Mouse (Mus musculus): ENCODE results near the gene Fchsd2. TPM values are rescaled to one million over a fixed set of nuclear protein-coding genes. Genes with fewer than 3 reads are reported as not detected.

The Fchsd2 gene
- polyA plus RNA-seq, 1 experiment from 2014 or later = 22.5 TPM

GRCm38 (mm10) chr7:101083562-101084166, 9.0 kb upstream of the Fchsd2 start:
- Histone ChIP-seq H3K4me2 (no peak overlapping the region), H3K4me3 (no peak overlapping the region), H3K9me3 (no peaks in the 10 kb centered on the region), H3K4me1 (peaks cover 11% of the 10 kb centered on the region; the same call in 1 of the 2 replicates), H3K27ac (no peak overlapping the region; the same call in 1 of the 2 replicates), H3K9ac (no peak overlapping the region), H3K27me3 (no peaks in the 10 kb centered on the region), H3K36me3 (no peaks in the 10 kb centered on the region)
- 39% methylated on average over 9 of the region's 9 CpGs for WGBS
- peak; percentile 74; the same call in 1 of the 2 replicates for ATAC-seq (ENCODE audit: borderline replicate concordance, extremely low read depth, low FRiP score, low TSS enrichment)

GRCm38 (mm10) chr7:101084816-101085456, 7.7 kb upstream of the Fchsd2 start:
- H3K36me3 ChIP-seq = no peaks in the 10 kb centered on the region
- no peak overlapping the region for H3K9ac ChIP-seq
- no peak overlapping the region for H3K4me3 ChIP-seq
- ATAC-seq (ENCODE audit: borderline replicate concordance, extremely low read depth, low FRiP score, low TSS enrichment) = no peak
- no peak overlapping the region for H3K4me2 ChIP-seq
- WGBS = 62% methylated on average over 4 of the region's 4 CpGs
- no peak overlapping the region for H3K27ac ChIP-seq
- peaks cover 14% of the 10 kb centered on the region; the same call in 1 of the 2 replicates for H3K4me1 ChIP-seq
- H3K9me3 ChIP-seq = no peaks in the 10 kb centered on the region
- no peaks in the 10 kb centered on the region for H3K27me3 ChIP-seq

- Histone ChIP-seq H3K27me3 (no peaks in the 10 kb centered on the region), H3K4me3 (no peak overlapping the region), H3K9ac (no peak overlapping the region), H3K4me1 (peaks cover 14% of the 10 kb centered on the region; the same call in 1 of the 2 replicates), H3K27ac (no peak overlapping the region), H3K9me3 (no peaks in the 10 kb centered on the region), H3K36me3 (no peaks in the 10 kb centered on the region), H3K4me2 (no peak overlapping the region)
- 43% methylated on average over 4 of the region's 4 CpGs for WGBS
- no peak for ATAC-seq (ENCODE audit: borderline replicate concordance, extremely low read depth, low FRiP score, low TSS enrichment)
These were observed 6.9 kb upstream of the Fchsd2 start for GRCm38 (mm10) chr7:101085779-101086178.

DNA sequence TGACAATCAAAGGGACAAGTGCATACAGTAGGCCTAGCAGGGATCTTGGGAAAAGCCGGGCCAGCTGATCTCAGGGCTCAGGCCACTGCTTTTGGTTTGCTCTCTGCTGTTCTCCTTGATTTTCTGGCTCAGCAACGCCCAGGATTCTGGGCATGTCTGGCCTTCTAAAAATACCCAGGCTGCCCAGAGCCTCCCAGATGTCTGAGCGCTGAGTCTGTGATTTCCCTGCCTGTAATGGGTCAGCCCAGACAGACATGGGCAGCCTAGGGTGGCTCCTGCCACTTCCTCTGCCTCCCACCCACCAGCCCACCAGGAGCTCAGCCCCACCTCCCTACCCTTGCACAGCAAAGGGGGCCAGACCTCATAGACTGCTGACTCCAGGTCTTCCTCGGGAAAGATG, 4.0 kb upstream of the Fchsd2 start:
- Histone ChIP-seq H3K36me3 (no peaks in the 10 kb centered on the region), H3K27ac (peak overlapping the region; percentile 70), H3K27me3 (no peaks in the 10 kb centered on the region), H3K4me3 (no peak overlapping the region), H3K9me3 (no peaks in the 10 kb centered on the region), H3K4me1 (peaks cover 13% of the 10 kb centered on the region), H3K4me2 (no peak overlapping the region), H3K9ac (no peak overlapping the region)
- WGBS = 53% methylated on average over 4 of the region's 4 CpGs
- 0 out of 2 replicates have a peak, but pooled peaks have one; percentile 27 for ATAC-seq (ENCODE audit: borderline replicate concordance, extremely low read depth, low FRiP score, low TSS enrichment)

- H3K4me3 ChIP-seq = no peak overlapping the region
- H3K9me3 ChIP-seq = no peaks in the 10 kb centered on the region
- peaks cover 12% of the 10 kb centered on the region for H3K4me1 ChIP-seq
- WGBS = 57% methylated on average over 3 of the region's 3 CpGs
- no peak for ATAC-seq (ENCODE audit: borderline replicate concordance, extremely low read depth, low FRiP score, low TSS enrichment)
- H3K36me3 ChIP-seq = no peaks in the 10 kb centered on the region
- no peak overlapping the region for H3K9ac ChIP-seq
- peak overlapping the region; percentile 70 for H3K27ac ChIP-seq
- no peak overlapping the region for H3K4me2 ChIP-seq
- no peaks in the 10 kb centered on the region for H3K27me3 ChIP-seq
These were observed 3.4 kb upstream of the Fchsd2 start for GRCm38 (mm10) chr7:101089242-101089641.

DNA sequence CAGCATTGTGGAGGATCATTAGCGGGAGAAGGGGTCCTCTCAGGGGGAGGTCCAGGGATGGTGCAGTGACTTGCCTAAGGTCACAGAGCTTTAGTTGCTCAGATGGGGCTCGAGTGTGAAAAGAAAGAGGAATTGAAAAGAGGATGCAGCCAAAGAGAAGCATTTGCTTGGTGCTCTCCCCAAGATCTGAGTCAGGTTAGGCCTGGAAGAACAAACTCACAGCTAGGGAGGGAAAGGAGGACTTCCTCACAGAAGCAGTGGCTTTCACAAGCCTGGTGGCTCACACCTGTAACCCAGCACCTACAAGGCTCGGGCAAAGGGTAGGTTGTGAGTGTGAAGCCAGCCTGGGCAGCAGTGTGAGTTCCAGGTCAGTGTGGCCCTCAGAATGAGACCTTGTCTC, 568 bp downstream of the Fchsd2 start:
- no peak for ATAC-seq (ENCODE audit: borderline replicate concordance, extremely low read depth, low FRiP score, low TSS enrichment)
- H3K36me3 ChIP-seq = no peaks in the 10 kb centered on the region
- WGBS = 52% methylated on average over 3 of the region's 3 CpGs
- no peak overlapping the region for H3K27ac ChIP-seq
- no peaks in the 10 kb centered on the region for H3K9me3 ChIP-seq
- no peak overlapping the region for H3K4me2 ChIP-seq
- H3K4me1 ChIP-seq = peaks cover 12% of the 10 kb centered on the region
- H3K9ac ChIP-seq = no peak overlapping the region
- no peak overlapping the region for H3K4me3 ChIP-seq
- no peaks in the 10 kb centered on the region for H3K27me3 ChIP-seq

GRCm38 (mm10) chr7:101094746-101095145, 2.1 kb downstream of the Fchsd2 start:
- Histone ChIP-seq H3K27me3 (no peaks in the 10 kb centered on the region), H3K4me1 (peaks cover 7% of the 10 kb centered on the region; the same call in 1 of the 2 replicates), H3K36me3 (no peaks in the 10 kb centered on the region), H3K4me3 (no peak overlapping the region), H3K9me3 (no peaks in the 10 kb centered on the region), H3K9ac (no peak overlapping the region), H3K27ac (no peak overlapping the region), H3K4me2 (no peak overlapping the region)
- 44% methylated on average over 1 of the region's 1 CpGs for WGBS
- ATAC-seq (ENCODE audit: borderline replicate concordance, extremely low read depth, low FRiP score, low TSS enrichment) = no peak

GRCm38 (mm10) chr7:101095560-101095959, 2.9 kb downstream of the Fchsd2 start:
- Histone ChIP-seq H3K27me3 (no peaks in the 10 kb centered on the region), H3K9me3 (no peaks in the 10 kb centered on the region), H3K36me3 (no peaks in the 10 kb centered on the region), H3K4me3 (no peak overlapping the region), H3K27ac (no peak overlapping the region), H3K4me2 (no peak overlapping the region), H3K9ac (no peak overlapping the region), H3K4me1 (peaks cover 7% of the 10 kb centered on the region; the same call in 1 of the 2 replicates)
- ATAC-seq (ENCODE audit: borderline replicate concordance, extremely low read depth, low FRiP score, low TSS enrichment) = no peak
- 59% methylated on average over 5 of the region's 5 CpGs for WGBS

- Histone ChIP-seq H3K36me3 (no peaks in the 10 kb centered on the region), H3K9ac (no peak overlapping the region), H3K27me3 (no peaks in the 10 kb centered on the region), H3K27ac (no peak overlapping the region), H3K4me3 (no peak overlapping the region), H3K4me2 (no peak overlapping the region), H3K9me3 (no peaks in the 10 kb centered on the region), H3K4me1 (peaks cover 7% of the 10 kb centered on the region; the same call in 1 of the 2 replicates)
- 77% methylated on average over 2 of the region's 2 CpGs for WGBS
- ATAC-seq (ENCODE audit: borderline replicate concordance, extremely low read depth, low FRiP score, low TSS enrichment) = no peak
These were observed 3.9 kb downstream of the Fchsd2 start for GRCm38 (mm10) chr7:101096576-101096975.

DNA sequence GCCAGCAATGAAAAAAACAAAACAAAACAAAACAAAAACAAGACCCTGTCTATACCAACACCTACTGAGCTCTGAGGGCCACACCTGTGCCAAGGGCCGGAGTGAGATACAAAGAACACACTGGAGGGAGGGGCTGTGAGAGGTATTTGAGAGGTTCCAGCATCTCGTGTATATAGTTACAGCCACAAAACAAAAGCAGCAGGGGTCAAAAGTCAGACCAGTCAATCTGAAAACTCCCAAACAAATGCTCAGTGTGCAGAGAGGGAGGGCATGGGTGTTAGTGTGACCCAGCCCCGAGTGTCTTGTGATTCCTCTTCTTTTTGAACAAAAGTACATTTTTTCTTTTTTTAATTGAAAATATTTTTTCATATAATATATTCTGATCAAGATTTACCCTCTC, 4.4 kb downstream of the Fchsd2 start:
- H3K36me3 ChIP-seq = no peaks in the 10 kb centered on the region
- H3K4me3 ChIP-seq = no peak overlapping the region
- H3K27me3 ChIP-seq = no peaks in the 10 kb centered on the region
- 57% methylated on average over 3 of the region's 3 CpGs for WGBS
- no peak overlapping the region for H3K9ac ChIP-seq
- no peak overlapping the region for H3K4me2 ChIP-seq
- ATAC-seq (ENCODE audit: borderline replicate concordance, extremely low read depth, low FRiP score, low TSS enrichment) = no peak
- peaks cover 7% of the 10 kb centered on the region; the same call in 1 of the 2 replicates for H3K4me1 ChIP-seq
- H3K27ac ChIP-seq = no peak overlapping the region
- H3K9me3 ChIP-seq = no peaks in the 10 kb centered on the region

DNA sequence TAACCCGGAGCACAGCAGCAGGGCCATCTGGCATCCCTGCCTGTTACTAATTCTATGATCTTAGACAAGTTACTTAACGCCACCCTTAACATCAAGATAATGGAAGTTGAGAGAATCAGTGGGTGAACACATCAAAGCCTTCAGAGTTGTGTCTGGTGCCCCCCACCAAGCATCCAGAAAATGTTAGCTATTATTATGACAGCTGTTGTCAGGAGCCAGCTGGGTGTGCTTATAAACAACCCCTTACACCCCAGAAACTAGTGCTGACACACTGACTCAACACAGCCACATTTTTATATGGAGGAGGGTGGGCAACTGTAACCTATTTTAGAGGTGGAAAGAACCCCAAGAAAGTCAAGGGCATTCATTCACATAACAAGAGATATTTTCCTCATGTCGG, 7.3 kb downstream of the Fchsd2 start:
- H3K9me3 ChIP-seq = no peaks in the 10 kb centered on the region
- H3K9ac ChIP-seq = no peak overlapping the region
- H3K27me3 ChIP-seq = no peaks in the 10 kb centered on the region
- H3K4me1 ChIP-seq = no peaks in the 10 kb centered on the region
- no peak overlapping the region for H3K27ac ChIP-seq
- ATAC-seq (ENCODE audit: borderline replicate concordance, extremely low read depth, low FRiP score, low TSS enrichment) = no peak
- 54% methylated on average over 3 of the region's 3 CpGs for WGBS
- H3K4me3 ChIP-seq = no peak overlapping the region
- H3K36me3 ChIP-seq = no peaks in the 10 kb centered on the region
- H3K4me2 ChIP-seq = no peak overlapping the region

DNA sequence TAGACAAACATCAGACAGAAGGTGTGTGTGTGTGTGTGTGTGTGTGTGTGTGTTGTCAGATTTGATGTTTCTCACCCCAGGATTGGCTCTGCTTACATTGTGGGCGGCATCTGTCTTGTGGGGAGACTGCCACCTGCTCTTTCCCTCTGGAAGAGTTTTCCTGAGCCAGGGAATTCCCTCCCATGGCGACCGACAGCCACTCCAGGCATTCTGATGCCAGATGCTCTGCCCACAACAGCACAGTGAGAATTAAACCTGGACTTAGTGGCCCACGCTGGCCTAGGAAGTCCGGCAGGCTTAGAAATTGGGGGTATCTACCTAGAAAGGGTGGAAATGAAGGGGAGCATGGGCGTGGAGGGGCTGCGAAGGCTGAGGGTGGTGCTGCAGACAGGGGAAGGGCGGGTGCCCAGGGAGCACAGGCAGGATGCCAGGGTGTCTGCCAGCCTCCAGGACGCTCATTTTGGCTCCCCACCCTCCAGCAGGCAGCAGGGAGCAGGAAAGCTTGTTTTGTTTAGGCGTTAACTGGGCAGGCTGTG, 8.6 kb downstream of the Fchsd2 start:
- H3K9ac ChIP-seq = no peak overlapping the region
- no peak for ATAC-seq (ENCODE audit: borderline replicate concordance, extremely low read depth, low FRiP score, low TSS enrichment)
- H3K4me1 ChIP-seq = no peaks in the 10 kb centered on the region
- H3K27ac ChIP-seq = no peak overlapping the region
- no peaks in the 10 kb centered on the region for H3K27me3 ChIP-seq
- H3K4me3 ChIP-seq = no peak overlapping the region
- no peak overlapping the region for H3K4me2 ChIP-seq
- H3K9me3 ChIP-seq = no peaks in the 10 kb centered on the region
- H3K36me3 ChIP-seq = no peaks in the 10 kb centered on the region
- 60% methylated on average over 10 of the region's 10 CpGs for WGBS
